Mouse (Mus musculus) heart, embryonic 16.5 days (tissue): ENCODE measurements around the gene Olfr23. TPM values are rescaled to one million over a fixed set of nuclear protein-coding genes. Genes with fewer than 3 reads are reported as not detected.
"Not testable (repeated sequence)": the region's sequence is repeated elsewhere in the genome, so short reads cannot be mapped to it uniquely, and the experiment has no call there.

ENCODE experiments used
- ATAC-seq: fragments of 200-750 bp; cut with Nextera tagmentation; replicated peaks from 2 replicates; pipeline ENCODE4 v1.8.0; 2017; ENCODE audit warnings: moderate number of reproducible peaks; ENCODE audit not compliant: insufficient read depth, low FRiP score; ENCODE audit errors: extremely low read depth
- H3K27ac ChIP-seq: fragments of 300-500 bp; sonication (generic); 2 replicates; pipeline ENCODE4 v1.5.1; 2014; ENCODE audit warnings: mild to moderate bottlenecking, low read length, control low read depth, moderate library complexity
- H3K27me3 ChIP-seq: fragments of 300-500 bp; sonication (generic); 2 replicates; pipeline ENCODE4 v1.6.1; 2014; ENCODE audit warnings: low read length, mixed read lengths; ENCODE audit not compliant: control insufficient read depth, insufficient read depth
- H3K36me3 ChIP-seq: fragments of 300-500 bp; sonication (generic); 2 replicates; pipeline ENCODE4 v1.6.1; 2014; ENCODE audit not compliant: control insufficient read depth, insufficient read depth
- H3K4me1 ChIP-seq: fragments of 300-500 bp; sonication (generic); 2 replicates; pipeline ENCODE4 v1.6.1; 2014; ENCODE audit warnings: low read length, mixed read lengths; ENCODE audit not compliant: control insufficient read depth, insufficient read depth
- H3K4me2 ChIP-seq: fragments of 300-500 bp; sonication (generic); 2 replicates; pipeline ENCODE4 v1.6.1; 2014; ENCODE audit warnings: low read depth, mild to moderate bottlenecking, control low read depth, low read length
- H3K4me3 ChIP-seq: fragments of 300-500 bp; sonication (generic); 2 replicates; pipeline ENCODE4 v1.5.1; 2014; ENCODE audit warnings: mild to moderate bottlenecking, control low read depth, low read length
- H3K9ac ChIP-seq: fragments of 300-500 bp; sonication (generic); 2 replicates; pipeline ENCODE4 v1.6.1; 2014; ENCODE audit warnings: low read length, control low read depth
- H3K9me3 ChIP-seq: fragments of 300-500 bp; sonication (generic); replicated peaks from 2 replicates; pipeline ENCODE4 v1.6.1; 2016; ENCODE audit warnings: low read length; ENCODE audit not compliant: control insufficient read depth
- WGBS: fragments of 180-500 bp; shearing (Covaris S2); extraction: QIAGEN DNeasy Blood & Tissue Kit; methylation state at CpG from one replicate; pipeline ENCODE4 v1.1.7; 2014; 5-methylcytosine and 5-hydroxymethylcytosine counted together
- polyA plus RNA-seq: library from polyadenylated mRNA; unstranded; fragments of >200 nt; fragmentation: Nextera tagmentation; extraction: Ambion mirVana; gene quantifications from 2 replicates; pipeline ENCODE4 v1.2.1, GENCODE M21; 2015

The Olfr23 gene
- not detected in 2 replicates for polyA plus RNA-seq

- H3K27me3 ChIP-seq = no peaks in the 10 kb centered on the region
- no peaks in the 10 kb centered on the region for H3K4me1 ChIP-seq
- H3K4me3 ChIP-seq = no peak within 1 kb of the TSS
- peaks cover 2% of the 10 kb centered on the region; the same call in 1 of the 2 replicates for H3K9me3 ChIP-seq
- no peak within 1 kb of the TSS for H3K4me2 ChIP-seq
- no peak within 1 kb of the TSS for H3K9ac ChIP-seq
- no peak for ATAC-seq
- no peaks in the 10 kb centered on the region for H3K36me3 ChIP-seq
- no peak within 1 kb of the TSS for H3K27ac ChIP-seq
Measured at GRCm38 (mm10) chr11:73936377-73936776, at the start of gene Olfr23. Olfr23 (plus strand) TSS chr11:73936677.

DNA sequence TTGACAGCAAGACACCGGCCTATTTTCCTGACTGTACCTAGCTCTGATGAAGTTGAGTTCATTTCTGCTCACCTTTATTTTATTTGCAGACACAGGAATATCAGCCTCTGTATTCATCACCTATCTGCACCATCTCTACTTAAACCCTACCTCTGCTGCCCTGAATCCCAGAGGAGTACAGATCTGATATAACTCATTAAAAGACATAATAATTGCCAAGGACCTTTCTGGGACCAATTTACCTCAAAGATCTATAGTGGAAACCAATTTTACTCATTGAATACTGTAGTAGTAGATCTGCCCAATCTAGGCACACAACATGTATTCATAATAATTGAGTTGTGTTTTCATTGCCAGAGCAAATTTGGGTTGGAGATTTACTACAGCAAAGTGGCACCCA lies 45.8 kb upstream of the Olfr23 start, which contains the start of gene Olfr394:
Gene Olfr394 (minus strand): TSS at position 101 of the 400 bp plus-strand sequence.
- H3K4me3 ChIP-seq = no peak within 1 kb of the TSS
- H3K9me3 ChIP-seq = 0 out of 2 replicates have a peak, but pooled peaks cover 2% of the 10 kb centered on the region
- 83% methylated on average over 1 of the region's 1 CpGs for WGBS
- no peaks in the 10 kb centered on the region for H3K27me3 ChIP-seq
- H3K9ac ChIP-seq = no peak within 1 kb of the TSS
- no peak for ATAC-seq
- H3K36me3 ChIP-seq = no peaks in the 10 kb centered on the region
- no peak within 1 kb of the TSS for H3K4me2 ChIP-seq
- H3K27ac ChIP-seq = no peak within 1 kb of the TSS
- H3K4me1 ChIP-seq = no peaks in the 10 kb centered on the region

DNA sequence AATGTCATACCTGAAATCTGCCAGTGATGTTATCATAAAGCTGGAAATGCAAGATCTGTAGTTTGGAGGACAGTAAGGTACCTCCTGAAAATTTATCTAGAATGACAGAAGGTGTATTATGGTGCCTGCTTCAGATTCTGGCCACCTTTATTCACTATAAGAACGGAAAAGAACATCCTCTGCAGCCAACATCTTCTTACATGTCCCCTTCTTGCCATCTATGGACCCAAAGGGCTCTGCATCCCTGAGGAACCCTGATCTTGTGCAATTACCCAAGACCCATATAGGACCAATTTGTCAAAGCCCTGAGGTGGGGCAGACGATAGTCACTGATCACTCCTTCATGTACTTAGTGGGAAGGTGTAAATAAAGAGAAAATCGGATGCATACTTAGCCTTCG lies 27.3 kb upstream of the Olfr23 start, which contains the start of gene Olfr395:
Gene Olfr395 (minus strand): TSS at position 101 of the 400 bp plus-strand sequence.
- not testable (repeated sequence) for H3K4me2 ChIP-seq, H3K9ac ChIP-seq, H3K4me1 ChIP-seq, H3K9me3 ChIP-seq, H3K27me3 ChIP-seq, H3K27ac ChIP-seq, ATAC-seq, H3K36me3 ChIP-seq, H3K4me3 ChIP-seq
- WGBS = 59% methylated on average over 4 of the region's 4 CpGs

GRCm38 (mm10) chr11:73960517-73960916 lies 24.0 kb downstream of the Olfr23 start, which contains the start of gene Olfr397:
Olfr397 (plus strand) TSS chr11:73960817.
- no peak for ATAC-seq
- Histone ChIP-seq H3K4me2 (no peak within 1 kb of the TSS), H3K27me3 (no peaks in the 10 kb centered on the region), H3K36me3 (no peaks in the 10 kb centered on the region), H3K4me1 (no peaks in the 10 kb centered on the region), H3K9ac (no peak within 1 kb of the TSS), H3K9me3 (peaks cover 4% of the 10 kb centered on the region), H3K4me3 (no peak within 1 kb of the TSS), H3K27ac (no peak within 1 kb of the TSS)
- WGBS = 57% methylated on average over 1 of the region's 1 CpGs

- no peaks in the 10 kb centered on the region for H3K4me1 ChIP-seq
- no peak within 1 kb of the TSS for H3K4me3 ChIP-seq
- no peak for ATAC-seq
- H3K27ac ChIP-seq = no peak within 1 kb of the TSS
- no peaks in the 10 kb centered on the region for H3K27me3 ChIP-seq
- H3K9me3 ChIP-seq = peaks cover 20% of the 10 kb centered on the region
- H3K4me2 ChIP-seq = no peak within 1 kb of the TSS
- H3K36me3 ChIP-seq = no peaks in the 10 kb centered on the region
- H3K9ac ChIP-seq = no peak within 1 kb of the TSS
Measured at GRCm38 (mm10) chr11:73990307-73990706, 53.8 kb downstream of the Olfr23 start, which contains the start of gene Olfr398. Olfr398 (minus strand) TSS chr11:73990407.

Other genes starting within 250 kb of the Olfr23 start
- gene Zfp735, start 247.9 kb upstream of the Olfr23 start, polyA plus RNA-seq = not detected in 2 replicates
- not detected in 2 replicates for gene Olfr389, start 156.0 kb upstream of the Olfr23 start, polyA plus RNA-seq
- gene Olfr390, start 153.7 kb upstream of the Olfr23 start, polyA plus RNA-seq = not detected in 2 replicates
- gene Olfr391-ps, start 133.6 kb upstream of the Olfr23 start, polyA plus RNA-seq = not detected in 2 replicates
- not detected in 2 replicates for gene Olfr392, start 119.6 kb upstream of the Olfr23 start, polyA plus RNA-seq
- not detected in 2 replicates for gene Olfr393, start 85.2 kb upstream of the Olfr23 start, polyA plus RNA-seq
- not detected in 2 replicates for gene Olfr394, start 45.9 kb upstream of the Olfr23 start, polyA plus RNA-seq
- gene Olfr395, start 27.4 kb upstream of the Olfr23 start, polyA plus RNA-seq = not detected in 2 replicates
- gene Olfr397, start 24.1 kb downstream of the Olfr23 start, polyA plus RNA-seq = not detected in 2 replicates
- gene Olfr398, start 53.7 kb downstream of the Olfr23 start, polyA plus RNA-seq = not detected in 2 replicates
- gene Olfr139, start 119.9 kb downstream of the Olfr23 start, polyA plus RNA-seq = not detected in 2 replicates
- gene Olfr399, start 119.9 kb downstream of the Olfr23 start, polyA plus RNA-seq = not detected in 2 replicates
- not detected in 2 replicates for gene Zfp616, start 133.3 kb downstream of the Olfr23 start, polyA plus RNA-seq
- not detected in 2 replicates for gene Olfr401, start 177.0 kb downstream of the Olfr23 start, polyA plus RNA-seq
- not detected in 2 replicates for gene Olfr402, start 216.9 kb downstream of the Olfr23 start, polyA plus RNA-seq
- not detected in 2 replicates for gene Olfr403, start 249.6 kb downstream of the Olfr23 start, polyA plus RNA-seq